Comparison of ENCODE assay signal across 14 mouse cellular contexts in the genomic region with DNA sequence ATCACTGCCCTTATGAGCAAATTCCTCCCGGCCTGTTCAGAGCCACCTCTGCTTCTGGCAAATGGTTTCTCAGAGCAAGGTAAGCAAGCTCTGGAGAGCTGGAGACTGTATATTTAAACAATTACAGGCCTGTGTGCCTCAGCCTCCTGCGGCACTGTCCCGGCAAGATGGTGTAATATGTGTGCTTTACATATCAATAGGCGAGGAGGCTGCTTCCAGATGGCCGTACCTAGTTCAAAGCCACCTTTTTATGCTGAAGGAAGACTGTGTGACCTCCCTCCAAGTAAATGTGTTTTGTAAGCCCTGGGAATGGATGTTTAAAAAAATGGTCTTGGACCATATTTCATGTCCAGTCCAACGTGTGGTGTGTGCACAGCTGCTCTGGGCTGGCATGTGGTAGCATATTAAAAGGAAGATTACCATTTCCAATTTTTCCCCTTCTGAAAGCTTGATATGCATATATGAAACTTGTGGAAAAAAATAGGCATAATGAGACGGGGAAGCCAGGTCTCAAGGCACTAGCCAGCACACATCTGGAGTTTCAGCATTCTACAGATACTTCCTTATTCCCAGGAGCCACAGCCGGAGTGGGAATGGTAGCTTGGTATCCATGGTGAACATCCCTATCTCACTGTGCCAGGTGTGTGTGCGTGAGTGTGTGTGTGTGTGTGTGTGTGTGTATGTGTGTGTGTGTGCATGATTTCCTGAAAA.
DNase-seq lines count a peak whose midpoint lies in the region; ATAC-seq and TF ChIP-seq lines count a peak whose summit lies in the region.
"Had no signal": no experiment of that assay in that cellular context is flagged by ENCODE, and none has a peak within 500 bp of the region (broad histone marks: within the 10 kb centered on the region; RNA-seq: fewer than 3 reads in every experiment).

No protein-coding gene starts in this region.

- TF ChIP-seq CTCF in ES-Bruce4 (IDR thresholded peaks at IDR 0.05; ENCODE audit: low read depth, low read length), result no peak

- H3K4me1 ChIP-seq in ES-Bruce4 (ENCODE audit: control insufficient read depth, insufficient read depth, low read length), result peaks cover 10% of the 10 kb centered on the region
- H3K4me1 ChIP-seq in embryonic facial prominence, embryonic 10.5 days, result peaks cover 50% of the 10 kb centered on the region
- peaks cover 4% of the 10 kb centered on the region for H3K4me1 ChIP-seq in hindbrain, embryonic 11.5 days (replicated peaks; ENCODE audit: control insufficient read depth, insufficient read depth, low read length)
- H3K4me1 ChIP-seq in midbrain, embryonic 13.5 days (replicated peaks), result peaks cover 47% of the 10 kb centered on the region
- H3K4me1 ChIP-seq in kidney, embryonic 14.5 days (ENCODE audit: control insufficient read depth, insufficient read depth, low read length), result peaks cover 7% of the 10 kb centered on the region; the same call in 1 of the 2 replicates

- no peak overlapping the region for H3K4me3 ChIP-seq in ES-Bruce4 (ENCODE audit: low read depth, low read length)
- H3K4me3 ChIP-seq in embryonic facial prominence, embryonic 10.5 days, result no peak overlapping the region
- no peak overlapping the region for H3K4me3 ChIP-seq in hindbrain, embryonic 11.5 days (ENCODE audit: low read depth, low read length)
- no peak overlapping the region for H3K4me3 ChIP-seq in midbrain, embryonic 13.5 days (replicated peaks)
- no peak overlapping the region for H3K4me3 ChIP-seq in kidney, embryonic 14.5 days (ENCODE audit: low read length)

- WGBS in embryonic facial prominence, embryonic 10.5 days, result 68% methylated on average over 9 of the region's 9 CpGs
- WGBS in hindbrain, embryonic 11.5 days, result 45% methylated on average over 9 of the region's 9 CpGs
- WGBS in midbrain, embryonic 13.5 days, result 30% methylated on average over 9 of the region's 9 CpGs
- 68% methylated on average over 9 of the region's 9 CpGs for WGBS in kidney, embryonic 14.5 days

- no peak overlapping the region for H3K9ac ChIP-seq in ES-Bruce4 (ENCODE audit: low read depth, poor library complexity, severe bottlenecking)
- H3K9ac ChIP-seq in hindbrain, embryonic 11.5 days (ENCODE audit: low read depth, low read length), result no peak overlapping the region
- no peak overlapping the region; the same call in 1 of the 2 replicates for H3K9ac ChIP-seq in midbrain, embryonic 13.5 days (replicated peaks)
- H3K9ac ChIP-seq in kidney, embryonic 14.5 days (ENCODE audit: low read depth, low read length), result no peak overlapping the region

- H3K27ac ChIP-seq in ES-Bruce4 (ENCODE audit: insufficient read depth, low read length), result no peak overlapping the region
- H3K27ac ChIP-seq in embryonic facial prominence, embryonic 10.5 days (replicated peaks), result peak overlapping the region; percentile 41; the same call in 1 of the 2 replicates
- peak overlapping the region; percentile 54 for H3K27ac ChIP-seq in hindbrain, embryonic 11.5 days (ENCODE audit: low read depth, low read length)
- peak overlapping the region; percentile 72 for H3K27ac ChIP-seq in midbrain, embryonic 13.5 days
- no peak overlapping the region for H3K27ac ChIP-seq in kidney, embryonic 14.5 days (ENCODE audit: low read depth, low read length)

- no peak for DNase-seq in embryonic facial prominence, embryonic 10.5 days (ENCODE audit: low spot score)
- DNase-seq in hindbrain, embryonic 11.5 days (ENCODE audit: low spot score), result peak; percentile 33
- DNase-seq in right cerebral cortex, postnatal 4 days, result no peak
- DNase-seq in testis, postnatal 10 days (ENCODE audit: low spot score), result no peak
- DNase-seq: adrenal gland, postnatal 25 days; cerebellum, adult 11-12 months; heart, adult 11 months; heart, postnatal 4 days; kidney, adult 9 months; layer of hippocampus, adult 9-11 months; thymus, postnatal 25 days had no signal

- H3K36me3 ChIP-seq in ES-Bruce4 (ENCODE audit: control insufficient read depth, insufficient read depth, low read length, poor library complexity, severe bottlenecking), result no peaks in the 10 kb centered on the region
- H3K36me3 ChIP-seq in embryonic facial prominence, embryonic 10.5 days (replicated peaks), result no peaks in the 10 kb centered on the region
- H3K36me3 ChIP-seq in hindbrain, embryonic 11.5 days (ENCODE audit: control insufficient read depth, insufficient read depth, low read length), result no peaks in the 10 kb centered on the region
- H3K36me3 ChIP-seq in midbrain, embryonic 13.5 days, result no peaks in the 10 kb centered on the region
- no peaks in the 10 kb centered on the region for H3K36me3 ChIP-seq in kidney, embryonic 14.5 days (ENCODE audit: control insufficient read depth, insufficient read depth, low read length)

- H3K27me3 ChIP-seq in ES-Bruce4 (ENCODE audit: control insufficient read depth, insufficient read depth, low read length, poor library complexity, severe bottlenecking), result no peaks in the 10 kb centered on the region
- no peaks in the 10 kb centered on the region for H3K27me3 ChIP-seq in embryonic facial prominence, embryonic 10.5 days (replicated peaks; ENCODE audit: low read depth, poor library complexity, severe bottlenecking)
- no peaks in the 10 kb centered on the region for H3K27me3 ChIP-seq in hindbrain, embryonic 11.5 days (ENCODE audit: control insufficient read depth, insufficient read depth, low read length)
- no peaks in the 10 kb centered on the region for H3K27me3 ChIP-seq in midbrain, embryonic 13.5 days
- H3K27me3 ChIP-seq in kidney, embryonic 14.5 days (ENCODE audit: control insufficient read depth, insufficient read depth, low read length), result no peaks in the 10 kb centered on the region

- H3K4me2 ChIP-seq in hindbrain, embryonic 11.5 days (replicated peaks; ENCODE audit: low read depth, low read length), result no peak overlapping the region
- no peak overlapping the region for H3K4me2 ChIP-seq in midbrain, embryonic 13.5 days (replicated peaks)
- no peak overlapping the region for H3K4me2 ChIP-seq in kidney, embryonic 14.5 days (replicated peaks; ENCODE audit: low read depth, low read length)

- peak; percentile 39 for ATAC-seq in hindbrain, embryonic 11.5 days (ENCODE audit: low FRiP score)
- ATAC-seq in midbrain, embryonic 13.5 days, result peak; percentile 59
- no peak for ATAC-seq in kidney, embryonic 14.5 days (ENCODE audit: low FRiP score, low TSS enrichment)

- TF ChIP-seq POLR2A in ES-Bruce4 (IDR thresholded peaks at IDR 0.05; ENCODE audit: insufficient read depth, low read length), result no peak

- no peaks in the 10 kb centered on the region for H3K9me3 ChIP-seq in ES-Bruce4 (replicated peaks; ENCODE audit: control insufficient read depth, insufficient read depth, low read length, poor library complexity, severe bottlenecking)
- H3K9me3 ChIP-seq in embryonic facial prominence, embryonic 10.5 days, result peaks cover under 1% of the 10 kb centered on the region; the same call in 1 of the 2 replicates
- H3K9me3 ChIP-seq in hindbrain, embryonic 11.5 days (ENCODE audit: control insufficient read depth, low read length), result no peaks in the 10 kb centered on the region
- H3K9me3 ChIP-seq in midbrain, embryonic 13.5 days, result no peaks in the 10 kb centered on the region
- H3K9me3 ChIP-seq in kidney, embryonic 14.5 days (ENCODE audit: control insufficient read depth, low read length), result no peaks in the 10 kb centered on the region; the same call in 1 of the 2 replicates

- TF ChIP-seq EP300 in ES-Bruce4 (IDR thresholded peaks at IDR 0.05; ENCODE audit: insufficient read depth, low read depth, low read length), result peak; percentile 86

Comparison
In these comparisons a context has a peak if more than half of its experiments do, and no peak if none do; other contexts are left out.
1. H3K27ac ChIP-seq: peak in embryonic facial prominence, embryonic 10.5 days (single experiment), hindbrain, embryonic 11.5 days (single experiment) and midbrain, embryonic 13.5 days (single experiment); none in ES-Bruce4 (single experiment) and kidney, embryonic 14.5 days (single experiment).